14 mouse cellular contexts compared by ENCODE assay signal in genomic region chr1:187799300-187799699, GRCm38 (mm10).
A peak's percentile ranks its signal among the peaks of the same experiment; 100 is the strongest.
DNase-seq lines count a peak whose midpoint lies in the region; ATAC-seq and TF ChIP-seq lines count a peak whose summit lies in the region.
"Had no signal": no experiment of that assay in that cellular context is flagged by ENCODE, and none has a peak within 500 bp of the region (broad histone marks: within the 10 kb centered on the region; RNA-seq: fewer than 3 reads in every experiment).

No protein-coding gene starts in this region.

- DNase-seq in adrenal gland, postnatal 14 days, result peak; percentile 53
- no peak for DNase-seq in adrenal gland, postnatal 36 days
- peak; percentile 62 for DNase-seq in hindbrain, postnatal 0 days (ENCODE audit: low spot score)
- no peak for DNase-seq in hindbrain, embryonic 10.5 days (ENCODE audit: low spot score)
- peak; percentile 53 for DNase-seq in midbrain, postnatal 0 days (ENCODE audit: low spot score)
- no peak for DNase-seq in gastrocnemius, postnatal 36 days
- DNase-seq: thymus, postnatal 36 days had no signal

- H3K9ac ChIP-seq in hindbrain, postnatal 0 days (replicated peaks; ENCODE audit: low read length), result no peak overlapping the region
- no peak overlapping the region for H3K9ac ChIP-seq in midbrain, postnatal 0 days (replicated peaks; ENCODE audit: low read length, poor library complexity, severe bottlenecking)
- no peak overlapping the region for H3K9ac ChIP-seq in midbrain, embryonic 16.5 days (ENCODE audit: low read depth, low read length)
- no peak overlapping the region for H3K9ac ChIP-seq in stomach, embryonic 16.5 days (ENCODE audit: low read length)
- H3K9ac ChIP-seq: limb, embryonic 13.5 days; neural tube, embryonic 12.5 days had no signal

- WGBS in hindbrain, postnatal 0 days, result 49% methylated on average over 7 of the region's 7 CpGs
- WGBS in hindbrain, embryonic 10.5 days, result 87% methylated on average over 7 of the region's 7 CpGs
- WGBS in midbrain, postnatal 0 days, result 69% methylated on average over 7 of the region's 7 CpGs
- WGBS in midbrain, embryonic 16.5 days, result 68% methylated on average over 7 of the region's 7 CpGs
- WGBS in stomach, embryonic 16.5 days, result 43% methylated on average over 7 of the region's 7 CpGs

- H3K4me1 ChIP-seq in hindbrain, postnatal 0 days (ENCODE audit: insufficient read depth, low read length), result no peaks in the 10 kb centered on the region
- peaks cover 17% of the 10 kb centered on the region for H3K4me1 ChIP-seq in hindbrain, embryonic 10.5 days (replicated peaks)
- H3K4me1 ChIP-seq in midbrain, postnatal 0 days (ENCODE audit: insufficient read depth, low read length), result 0 out of 2 replicates have a peak, but pooled peaks cover 4% of the 10 kb centered on the region
- peaks cover 19% of the 10 kb centered on the region for H3K4me1 ChIP-seq in midbrain, embryonic 16.5 days (ENCODE audit: control insufficient read depth, insufficient read depth, low read length)
- H3K4me1 ChIP-seq in stomach, embryonic 16.5 days (ENCODE audit: control insufficient read depth, insufficient read depth, low read length), result peaks cover 9% of the 10 kb centered on the region

- H3K4me2 ChIP-seq in hindbrain, postnatal 0 days (ENCODE audit: low read depth, low read length), result no peak overlapping the region
- no peak overlapping the region for H3K4me2 ChIP-seq in midbrain, postnatal 0 days (ENCODE audit: low read depth, low read length, poor library complexity, severe bottlenecking)
- no peak overlapping the region for H3K4me2 ChIP-seq in midbrain, embryonic 16.5 days (ENCODE audit: low read length)
- H3K4me2 ChIP-seq in stomach, embryonic 16.5 days (ENCODE audit: low read depth, low read length), result no peak overlapping the region
- H3K4me2 ChIP-seq: limb, embryonic 13.5 days; midbrain, embryonic 11.5 days; neural tube, embryonic 12.5 days had no signal

- H3K27ac ChIP-seq in hindbrain, postnatal 0 days, result no peak overlapping the region
- H3K27ac ChIP-seq in hindbrain, embryonic 10.5 days, result no peak overlapping the region
- no peak overlapping the region for H3K27ac ChIP-seq in midbrain, postnatal 0 days (ENCODE audit: low read depth, low read length)
- no peak overlapping the region for H3K27ac ChIP-seq in midbrain, embryonic 16.5 days (ENCODE audit: low read length)
- no peak overlapping the region for H3K27ac ChIP-seq in stomach, embryonic 16.5 days (ENCODE audit: low read length)
- H3K27ac ChIP-seq: kidney, postnatal 0 days; limb, embryonic 13.5 days; neural tube, embryonic 12.5 days had no signal

- no peaks in the 10 kb centered on the region for H3K36me3 ChIP-seq in hindbrain, postnatal 0 days (ENCODE audit: insufficient read depth, low read length)
- no peaks in the 10 kb centered on the region for H3K36me3 ChIP-seq in hindbrain, embryonic 10.5 days
- no peaks in the 10 kb centered on the region for H3K36me3 ChIP-seq in midbrain, postnatal 0 days (ENCODE audit: insufficient read depth, low read length)
- no peaks in the 10 kb centered on the region for H3K36me3 ChIP-seq in midbrain, embryonic 16.5 days (ENCODE audit: control insufficient read depth, insufficient read depth, low read length)
- no peaks in the 10 kb centered on the region for H3K36me3 ChIP-seq in stomach, embryonic 16.5 days (ENCODE audit: control insufficient read depth, insufficient read depth, low read length)
- H3K36me3 ChIP-seq: limb, embryonic 13.5 days; neural tube, embryonic 12.5 days had no signal

- H3K27me3 ChIP-seq in hindbrain, postnatal 0 days (ENCODE audit: insufficient read depth, low read length), result peaks cover 4% of the 10 kb centered on the region; the same call in 1 of the 2 replicates
- H3K27me3 ChIP-seq in hindbrain, embryonic 10.5 days (ENCODE audit: insufficient read depth, poor library complexity, severe bottlenecking), result no peaks in the 10 kb centered on the region
- no peaks in the 10 kb centered on the region for H3K27me3 ChIP-seq in midbrain, postnatal 0 days (ENCODE audit: insufficient read depth, low read length)
- no peaks in the 10 kb centered on the region; the same call in 1 of the 2 replicates for H3K27me3 ChIP-seq in midbrain, embryonic 16.5 days (ENCODE audit: control insufficient read depth, insufficient read depth, low read depth, low read length)
- H3K27me3 ChIP-seq in stomach, embryonic 16.5 days (ENCODE audit: control insufficient read depth, insufficient read depth, low read length), result no peaks in the 10 kb centered on the region
- H3K27me3 ChIP-seq: limb, embryonic 13.5 days; neural tube, embryonic 12.5 days had no signal

- intact Hi-C loops in gastrocnemius, postnatal 36 days (cut with DNase I), result no loop called here

- no peak for ATAC-seq in hindbrain, postnatal 0 days
- ATAC-seq in midbrain, postnatal 0 days (ENCODE audit: low FRiP score), result no peak
- no peak for ATAC-seq in midbrain, embryonic 16.5 days
- ATAC-seq in stomach, embryonic 16.5 days (ENCODE audit: insufficient read depth, low FRiP score), result peak; percentile 56; the same call in 1 of the 2 replicates

- TF ChIP-seq CTCF in hindbrain, postnatal 0 days (IDR thresholded peaks at IDR 0.05; ENCODE audit: low read depth), result no peak
- no peak for TF ChIP-seq CTCF in midbrain, postnatal 0 days (IDR thresholded peaks at IDR 0.05)

- H3K4me3 ChIP-seq in hindbrain, postnatal 0 days (ENCODE audit: low read length), result no peak overlapping the region
- H3K4me3 ChIP-seq in hindbrain, embryonic 10.5 days, result no peak overlapping the region
- no peak overlapping the region for H3K4me3 ChIP-seq in midbrain, postnatal 0 days (ENCODE audit: low read depth, low read length)
- no peak overlapping the region for H3K4me3 ChIP-seq in midbrain, embryonic 16.5 days (ENCODE audit: low read depth, low read length)
- no peak overlapping the region for H3K4me3 ChIP-seq in stomach, embryonic 16.5 days (replicated peaks; ENCODE audit: low read length)
- H3K4me3 ChIP-seq: erythroblast, embryonic 14.5 days; limb, embryonic 13.5 days; neural tube, embryonic 12.5 days had no signal

- no peaks in the 10 kb centered on the region for H3K9me3 ChIP-seq in hindbrain, postnatal 0 days (ENCODE audit: low read length)
- H3K9me3 ChIP-seq in hindbrain, embryonic 10.5 days, result no peaks in the 10 kb centered on the region
- H3K9me3 ChIP-seq in midbrain, postnatal 0 days (ENCODE audit: low read length), result no peaks in the 10 kb centered on the region
- no peaks in the 10 kb centered on the region for H3K9me3 ChIP-seq in midbrain, embryonic 16.5 days (replicated peaks; ENCODE audit: control insufficient read depth, low read length, poor library complexity, severe bottlenecking)
- H3K9me3 ChIP-seq in stomach, embryonic 16.5 days (replicated peaks; ENCODE audit: control insufficient read depth, low read length), result no peaks in the 10 kb centered on the region
- H3K9me3 ChIP-seq: limb, embryonic 13.5 days; neural tube, embryonic 12.5 days had no signal

Comparison
In these comparisons a context has a peak if more than half of its experiments do, and no peak if none do; other contexts are left out.
1. DNase-seq: peak in adrenal gland, postnatal 14 days (single experiment), hindbrain, postnatal 0 days (single experiment) and midbrain, postnatal 0 days (single experiment); none in adrenal gland, postnatal 36 days (0 of 2), hindbrain, embryonic 10.5 days (single experiment) and gastrocnemius, postnatal 36 days (0 of 2).